Mouse (Mus musculus) CD8-positive naive resting alpha-beta T cell, adult 2 months (primary cell): ENCODE measurements around the gene Crip3.
A peak's percentile ranks its signal among the peaks of the same experiment; 100 is the strongest.

Experiments
- DNase-seq, 2 experiments: peaks; one replicate each; pipeline ENCODE4 v3.0.0; 2022; ENCODE audit warnings: low read depth in 2 of 2, low spot score in 2 of 2

Gene Crip3

DNA sequence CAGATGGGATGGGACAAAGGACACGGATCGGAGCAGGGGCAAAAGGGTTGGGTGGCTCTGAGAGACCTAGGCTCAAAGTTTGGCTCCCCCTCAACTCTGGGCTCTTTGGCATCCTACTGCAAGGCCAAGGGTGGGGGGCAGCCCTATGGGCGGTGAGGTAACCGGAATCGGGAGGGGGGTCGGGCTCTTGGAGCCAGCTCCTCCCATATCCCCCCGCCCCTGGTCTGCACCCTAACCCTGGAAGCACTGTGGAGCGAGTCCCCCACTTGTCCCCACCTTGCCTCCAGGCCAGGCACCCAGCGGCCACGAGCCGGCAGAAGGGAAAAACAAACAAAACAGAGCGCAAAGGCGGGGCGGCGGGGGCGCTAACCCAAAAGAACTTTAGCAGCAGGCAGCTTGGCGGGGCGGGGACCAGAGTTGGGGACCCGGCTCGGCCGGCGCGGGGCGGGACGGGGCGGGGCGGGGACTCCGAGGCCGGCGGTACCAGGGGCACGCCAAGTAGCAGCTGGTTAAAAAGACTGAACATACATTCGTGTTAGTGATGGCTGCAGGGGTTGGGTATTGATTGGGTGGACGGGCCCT is 26.5 kb downstream of the Crip3 start:
- no peak for DNase-seq

DNA sequence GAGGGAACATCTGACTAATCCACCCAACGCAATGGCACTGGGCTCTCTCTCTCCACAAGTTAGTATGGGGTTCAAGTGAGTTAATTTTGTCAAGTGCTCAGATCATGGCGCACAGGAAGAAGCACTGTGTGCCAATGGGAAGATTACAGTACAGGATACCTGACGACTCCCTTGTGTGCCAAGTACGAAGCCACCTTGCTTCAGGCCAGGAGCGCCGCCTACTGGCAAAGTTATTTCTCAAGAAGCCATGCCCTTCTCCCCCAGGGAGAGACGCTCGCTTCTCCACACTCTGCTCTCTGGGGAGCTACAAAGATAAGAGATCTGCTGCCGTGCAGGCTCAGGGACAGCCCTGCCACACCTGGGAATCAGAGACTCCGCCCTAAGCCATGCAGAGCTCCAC is 29.1 kb downstream of the Crip3 start:
- peak; percentile 20 to 33 for DNase-seq

DNA sequence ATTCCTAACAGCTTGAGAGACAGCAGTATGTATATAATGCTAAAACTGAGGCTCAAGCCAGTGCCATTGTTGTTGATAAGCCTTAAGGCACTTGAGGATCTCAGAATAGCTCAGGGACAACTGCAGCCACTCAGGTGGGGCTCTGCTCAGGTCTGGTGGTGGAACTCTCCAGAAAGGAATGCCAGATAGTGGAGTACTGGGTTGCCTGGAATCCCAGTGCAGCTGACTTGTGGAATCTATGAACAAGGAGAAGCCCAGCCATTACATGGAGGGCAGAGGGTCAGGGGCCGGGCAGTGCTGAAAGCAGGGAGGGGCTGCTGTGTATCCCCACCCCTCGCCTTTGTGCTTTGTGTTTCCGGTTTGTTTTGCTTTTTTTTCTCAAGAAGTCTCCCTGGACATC is 29.7 kb downstream of the Crip3 start:
- DNase-seq: no peak

DNA sequence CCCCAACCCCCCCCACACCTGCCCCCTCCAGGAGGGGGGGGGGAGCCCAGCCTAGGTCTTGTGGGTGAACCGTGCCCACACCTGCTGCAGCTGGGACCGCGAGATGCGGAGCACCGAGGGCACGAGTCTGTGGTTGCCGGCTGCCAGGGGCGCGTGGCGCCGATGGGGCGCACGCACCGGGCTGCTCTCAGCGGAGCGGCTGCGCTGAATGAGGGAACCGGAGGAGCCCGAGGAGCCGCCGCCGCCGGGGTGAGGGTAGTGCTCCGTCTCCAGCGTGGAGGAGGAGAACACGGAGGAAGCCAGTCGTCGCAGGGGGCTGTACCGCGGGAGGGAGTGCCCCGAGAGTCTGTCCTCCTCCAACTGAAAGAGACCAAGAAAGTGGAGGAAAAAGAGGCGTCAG is 31.9 kb downstream of the Crip3 start:
- DNase-seq: no peak

DNA sequence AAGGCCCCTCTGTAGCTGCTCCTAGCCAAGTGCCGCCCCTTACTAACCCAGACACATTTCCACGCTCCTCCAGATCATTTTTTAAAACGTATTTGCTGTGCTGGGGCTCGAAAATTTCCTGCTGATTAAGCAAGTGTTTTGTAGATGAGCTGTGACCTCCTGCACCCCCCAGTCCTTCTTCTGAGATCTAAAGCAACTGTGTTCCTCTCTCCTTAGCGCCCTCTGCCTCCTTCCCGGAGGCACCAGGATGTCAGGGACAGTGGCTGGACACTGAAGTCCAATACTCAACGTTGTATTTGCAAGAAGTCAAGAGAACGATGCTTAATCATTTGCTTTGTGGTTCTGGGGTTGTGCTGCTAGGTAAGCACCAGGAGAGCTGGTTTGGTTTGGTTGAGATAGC is 32.6 kb downstream of the Crip3 start:
- no peak for DNase-seq

DNA sequence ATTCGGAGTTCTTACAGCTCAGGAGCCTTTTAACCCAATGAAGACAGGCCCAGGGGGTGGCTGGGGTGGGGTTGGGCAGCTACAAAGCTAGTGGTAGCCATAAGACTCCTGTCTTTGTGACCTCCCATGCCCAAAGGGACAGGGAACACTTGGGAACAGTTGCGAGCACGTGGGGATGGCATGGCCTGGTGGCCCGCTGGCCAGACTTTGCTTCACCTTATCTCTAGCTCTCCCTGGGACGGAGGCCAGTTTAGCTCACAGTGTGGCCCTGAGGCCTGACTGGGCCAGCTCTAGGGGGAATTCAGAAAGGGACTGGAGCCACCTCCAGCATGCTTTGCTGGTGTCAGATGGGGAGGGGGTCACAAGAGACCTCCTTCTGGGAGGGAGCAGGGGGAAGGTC is 33.5 kb downstream of the Crip3 start:
- no peak for DNase-seq

DNA sequence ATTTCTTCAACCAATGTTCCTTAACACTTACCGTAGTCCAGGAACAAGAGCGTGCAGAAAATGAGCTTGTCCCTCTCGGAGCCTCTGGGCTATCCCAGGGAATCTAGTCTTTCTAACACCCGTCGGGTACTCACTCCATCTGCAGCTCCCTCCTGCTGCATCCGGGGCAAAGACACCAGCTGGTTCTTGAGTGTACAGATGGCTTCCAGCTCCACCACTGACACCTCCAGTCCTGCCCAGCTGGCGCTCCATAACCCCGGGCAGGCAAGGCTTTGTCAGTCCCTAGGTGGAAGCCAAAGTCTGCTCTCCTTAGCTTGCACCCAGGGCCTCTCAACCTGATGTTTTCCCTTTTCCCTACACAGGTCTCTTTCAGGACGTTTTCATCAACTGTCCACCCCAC is 39.1 kb downstream of the Crip3 start:
- no peak for DNase-seq

DNA sequence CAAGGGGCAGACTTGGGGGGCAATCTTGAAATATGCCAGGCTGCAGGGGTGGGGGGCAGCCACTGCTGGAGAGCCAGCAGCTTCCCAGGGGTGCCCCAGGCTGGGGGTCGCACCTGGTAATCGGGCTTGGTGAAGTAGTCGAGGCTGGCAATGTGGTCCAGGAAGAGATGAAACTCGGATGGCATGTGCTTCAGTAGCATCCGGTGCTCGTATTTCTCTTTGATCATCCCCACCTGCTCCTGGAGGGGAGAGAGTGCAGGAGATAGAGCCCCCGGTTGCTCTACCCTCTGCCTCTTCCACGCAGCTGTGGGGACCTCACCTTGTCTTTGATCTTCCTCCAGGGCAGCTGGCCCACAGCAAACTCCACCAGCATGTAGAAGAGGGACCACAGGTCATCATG is 47.9 kb downstream of the Crip3 start:
- DNase-seq: no peak

DNA sequence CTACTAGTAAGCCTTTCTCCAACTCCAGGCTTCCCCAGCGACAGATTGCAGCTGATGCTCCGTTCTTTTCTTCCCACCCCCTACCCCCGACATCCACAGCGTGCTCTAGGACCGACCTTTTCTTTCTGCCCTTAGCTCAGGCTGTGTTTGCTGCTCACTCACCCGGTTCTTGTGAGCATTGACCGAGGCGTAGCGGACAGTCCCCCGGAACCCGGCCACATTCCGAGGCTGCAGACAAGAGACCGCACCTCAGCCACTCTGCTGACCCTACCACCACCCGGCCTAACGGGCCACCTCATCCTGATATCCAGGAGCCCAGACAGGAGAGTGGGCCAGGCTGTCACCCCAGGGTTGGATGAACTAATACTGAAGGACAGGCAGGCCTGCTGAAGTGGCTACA is 48.6 kb downstream of the Crip3 start:
- DNase-seq: no peak
